Mouse (Mus musculus) limb, embryonic 13.5 days (tissue): ENCODE results near the gene Pkd2l1. TPM values are rescaled to one million over a fixed set of nuclear protein-coding genes. Genes with fewer than 3 reads are reported as not detected.
"Not testable (repeated sequence)": the region's sequence is repeated elsewhere in the genome, so short reads cannot be mapped to it uniquely, and the experiment has no call there.

Experiments used
- ATAC-seq: fragments of 200-750 bp; cut with Nextera tagmentation; 2 replicates; pipeline ENCODE4 v1.8.0; 2017; ENCODE audit warnings: low read depth, moderate number of reproducible peaks, moderate TSS enrichment; ENCODE audit not compliant: low FRiP score
- H3K27ac ChIP-seq: fragments of 300-500 bp; sonication (generic); 2 replicates; pipeline ENCODE4 v1.5.1; 2015; ENCODE audit warnings: inconsistent platforms, mild to moderate bottlenecking, moderate library complexity
- H3K27me3 ChIP-seq: fragments of 300-500 bp; sonication (generic); 2 replicates; pipeline ENCODE4 v1.6.1; 2015; ENCODE audit warnings: mild to moderate bottlenecking, inconsistent platforms
- H3K36me3 ChIP-seq: fragments of 300-500 bp; sonication (generic); 2 replicates; pipeline ENCODE4 v1.6.1; 2015; ENCODE audit warnings: inconsistent platforms, mild to moderate bottlenecking, moderate library complexity
- H3K4me1 ChIP-seq: fragments of 300-500 bp; sonication (generic); 2 replicates; pipeline ENCODE4 v1.6.1; 2015; ENCODE audit warnings: inconsistent platforms
- H3K4me2 ChIP-seq: fragments of 300-500 bp; sonication (generic); replicated peaks from 2 replicates; pipeline ENCODE4 v1.6.1; 2015; ENCODE audit warnings: inconsistent platforms, mild to moderate bottlenecking, moderate library complexity
- H3K4me3 ChIP-seq: fragments of 300-500 bp; sonication (generic); 2 replicates; pipeline ENCODE4 v1.5.1; 2015; ENCODE audit warnings: moderate library complexity, mild to moderate bottlenecking, inconsistent platforms
- H3K9ac ChIP-seq: fragments of 300-500 bp; sonication (generic); 2 replicates; pipeline ENCODE4 v1.6.1; 2015; ENCODE audit warnings: mild to moderate bottlenecking, inconsistent platforms
- H3K9me3 ChIP-seq: fragments of 300-500 bp; sonication (generic); 2 replicates; pipeline ENCODE4 v1.6.1; 2016; ENCODE audit warnings: inconsistent platforms
- WGBS: fragments of 180-500 bp; shearing (Covaris S2); methylation state at CpG from one replicate; pipeline ENCODE4 v1.1.7; 2015; 5-methylcytosine and 5-hydroxymethylcytosine counted together
- polyA plus RNA-seq: library from polyadenylated mRNA; unstranded; fragments of >200 nt; fragmentation: Nextera tagmentation; extraction: Ambion mirVana; gene quantifications from 2 replicates; pipeline ENCODE4 v1.2.1, GENCODE M21; 2015

Pkd2l1 gene
- polyA plus RNA-seq, 1 experiment from 2014 or later = not detected

- WGBS = 95% methylated on average over 7 of the region's 7 CpGs
- no peak overlapping the region for H3K9ac ChIP-seq
- no peak overlapping the region for H3K4me3 ChIP-seq
- peaks cover 84% of the 10 kb centered on the region for H3K36me3 ChIP-seq
- H3K4me2 ChIP-seq = no peak overlapping the region
- H3K27me3 ChIP-seq = no peaks in the 10 kb centered on the region
- H3K4me1 ChIP-seq = no peaks in the 10 kb centered on the region
- no peak for ATAC-seq
- H3K27ac ChIP-seq = no peak overlapping the region
- H3K9me3 ChIP-seq = no peaks in the 10 kb centered on the region
Measured at GRCm38 (mm10) chr19:44121137-44121536, 71.1 kb downstream of the Pkd2l1 start.

DNA sequence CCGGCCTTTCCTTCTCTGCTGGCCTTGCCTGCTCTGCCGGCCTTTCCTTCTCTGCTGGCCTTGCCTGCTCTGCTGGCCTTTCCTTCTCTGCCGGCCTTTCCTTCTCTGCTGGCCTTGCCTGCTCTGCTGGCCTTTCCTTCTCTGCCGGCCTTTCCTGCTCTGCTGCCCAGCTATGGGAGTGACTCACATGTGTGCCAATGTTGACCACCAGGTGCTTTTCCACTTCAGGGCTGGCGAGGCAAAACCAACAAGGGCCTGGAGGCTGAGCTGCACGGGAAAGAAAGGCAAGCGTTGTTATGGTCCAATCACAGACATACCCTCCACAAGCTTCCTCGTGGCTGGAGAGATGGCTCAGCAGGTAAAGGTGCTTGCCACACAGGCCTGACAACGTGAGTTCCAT lies 71.6 kb downstream of the Pkd2l1 start:
- not testable (repeated sequence) for H3K4me1 ChIP-seq, H3K27ac ChIP-seq, H3K9ac ChIP-seq, H3K4me2 ChIP-seq, ATAC-seq, H3K4me3 ChIP-seq, H3K9me3 ChIP-seq, H3K27me3 ChIP-seq
- peaks cover 84% of the 10 kb centered on the region for H3K36me3 ChIP-seq
- WGBS = 88% methylated on average over 8 of the region's 9 CpGs

GRCm38 (mm10) chr19:44117793-44118192 lies 74.4 kb downstream of the Pkd2l1 start:
- Histone ChIP-seq H3K9ac (no peak overlapping the region), H3K4me1 (no peaks in the 10 kb centered on the region)

GRCm38 (mm10) chr19:44111706-44112105 lies 80.5 kb downstream of the Pkd2l1 start:
- Histone ChIP-seq H3K36me3 (peaks cover 58% of the 10 kb centered on the region), H3K4me1 (peaks cover 5% of the 10 kb centered on the region), H3K27ac (no peak overlapping the region), H3K27me3 (no peaks in the 10 kb centered on the region), H3K4me3 (no peak overlapping the region), H3K4me2 (no peak overlapping the region), H3K9ac (no peak overlapping the region), H3K9me3 (no peaks in the 10 kb centered on the region)
- ATAC-seq = no peak
- WGBS = 67% methylated on average over 7 of the region's 7 CpGs

More at GRCm38 (mm10) chr19:44117793-44118192, 74.4 kb downstream of the Pkd2l1 start:
- no peak overlapping the region for H3K27ac ChIP-seq
- peaks cover 81% of the 10 kb centered on the region for H3K36me3 ChIP-seq
- ATAC-seq = no peak
- H3K27me3 ChIP-seq = no peaks in the 10 kb centered on the region
- H3K4me2 ChIP-seq = no peak overlapping the region
- no peaks in the 10 kb centered on the region for H3K9me3 ChIP-seq
- H3K4me3 ChIP-seq = no peak overlapping the region

GRCm38 (mm10) chr19:44110356-44110755 lies 81.9 kb downstream of the Pkd2l1 start:
- no peak for ATAC-seq
- WGBS = 86% methylated on average over 9 of the region's 9 CpGs
- Histone ChIP-seq H3K4me2 (no peak overlapping the region), H3K27me3 (no peaks in the 10 kb centered on the region), H3K4me1 (peaks cover 18% of the 10 kb centered on the region), H3K27ac (no peak overlapping the region), H3K36me3 (peaks cover 51% of the 10 kb centered on the region), H3K9ac (no peak overlapping the region), H3K9me3 (no peaks in the 10 kb centered on the region), H3K4me3 (no peak overlapping the region)

GRCm38 (mm10) chr19:44108996-44109395 lies 83.2 kb downstream of the Pkd2l1 start:
- H3K4me2 ChIP-seq = no peak overlapping the region
- H3K9ac ChIP-seq = no peak overlapping the region
- ATAC-seq = no peak
- no peaks in the 10 kb centered on the region for H3K9me3 ChIP-seq
- peaks cover 18% of the 10 kb centered on the region for H3K4me1 ChIP-seq
- H3K27ac ChIP-seq = no peak overlapping the region
- H3K36me3 ChIP-seq = peaks cover 39% of the 10 kb centered on the region
- no peaks in the 10 kb centered on the region for H3K27me3 ChIP-seq
- no peak overlapping the region for H3K4me3 ChIP-seq

DNA sequence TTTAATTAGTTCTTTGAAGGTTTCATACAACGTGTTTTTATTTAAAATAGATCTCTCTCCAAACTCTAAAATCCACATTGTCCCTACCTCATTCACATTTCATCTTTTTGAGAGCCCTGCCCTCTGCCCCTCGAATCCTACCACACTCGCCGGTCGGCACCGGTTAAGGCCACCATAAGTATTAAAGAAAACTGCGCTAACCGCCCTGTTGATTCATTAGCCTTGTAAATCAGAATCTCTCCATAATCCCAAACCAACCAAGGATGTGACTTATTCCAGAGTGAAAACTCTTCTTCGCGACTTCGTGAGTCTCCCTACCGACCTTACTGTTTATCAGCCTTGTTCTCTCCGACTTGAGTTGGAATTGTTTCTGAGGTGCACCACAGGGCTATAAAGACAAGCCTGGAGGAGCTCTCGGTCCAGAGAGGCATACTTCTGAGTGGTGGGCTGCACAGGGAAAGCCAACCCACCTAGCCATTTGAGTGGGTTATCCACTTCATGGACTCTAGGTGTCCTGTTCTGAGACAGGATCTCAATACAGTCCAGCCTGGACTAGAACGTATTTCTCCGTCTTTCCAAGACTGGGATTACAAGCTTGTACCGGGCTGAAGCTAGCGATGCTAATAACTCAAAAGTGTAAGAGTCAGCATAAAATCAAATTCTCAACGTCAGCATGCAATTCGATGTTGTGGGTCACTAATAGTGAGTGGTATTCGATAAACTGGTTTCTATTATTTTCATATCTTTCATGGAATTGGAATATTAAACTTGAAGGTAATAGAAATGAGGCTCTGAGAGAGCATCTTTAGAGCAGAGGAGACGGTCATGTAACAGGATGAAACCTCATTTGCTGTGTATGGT lies 84.4 kb downstream of the Pkd2l1 start:
- WGBS = 28% methylated on average over 22 of the region's 22 CpGs
- Histone ChIP-seq H3K4me3 (peak overlapping the region; percentile 91), H3K4me1 (peaks cover 18% of the 10 kb centered on the region), H3K27me3 (no peaks in the 10 kb centered on the region), H3K27ac (0 out of 2 replicates have a peak overlapping the region, but pooled peaks have one; percentile 8), H3K4me2 (peak overlapping the region; percentile 94), H3K36me3 (peaks cover 30% of the 10 kb centered on the region), H3K9ac (peak overlapping the region; percentile 96), H3K9me3 (no peaks in the 10 kb centered on the region)
- ATAC-seq = peak; percentile 25; the same call in 1 of the 2 replicates

- Histone ChIP-seq H3K36me3 (peaks cover 27% of the 10 kb centered on the region), H3K27ac (0 out of 2 replicates have a peak within 1 kb of the TSS, but pooled peaks have one; percentile 28), H3K4me3 (peak within 1 kb of the TSS; percentile 91), H3K4me1 (peaks cover 18% of the 10 kb centered on the region), H3K4me2 (peak within 1 kb of the TSS; percentile 94), H3K9ac (peak within 1 kb of the TSS; percentile 96), H3K9me3 (no peaks in the 10 kb centered on the region), H3K27me3 (no peaks in the 10 kb centered on the region)
- peak; percentile 98 for ATAC-seq
- under 1% methylated on average over 66 of the region's 67 CpGs for WGBS
Measured at GRCm38 (mm10) chr19:44106831-44107660, 85.2 kb downstream of the Pkd2l1 start, which contains the start of gene Chuk. Gene Chuk, minus strand, starts transcription at chr19:44107480.

DNA sequence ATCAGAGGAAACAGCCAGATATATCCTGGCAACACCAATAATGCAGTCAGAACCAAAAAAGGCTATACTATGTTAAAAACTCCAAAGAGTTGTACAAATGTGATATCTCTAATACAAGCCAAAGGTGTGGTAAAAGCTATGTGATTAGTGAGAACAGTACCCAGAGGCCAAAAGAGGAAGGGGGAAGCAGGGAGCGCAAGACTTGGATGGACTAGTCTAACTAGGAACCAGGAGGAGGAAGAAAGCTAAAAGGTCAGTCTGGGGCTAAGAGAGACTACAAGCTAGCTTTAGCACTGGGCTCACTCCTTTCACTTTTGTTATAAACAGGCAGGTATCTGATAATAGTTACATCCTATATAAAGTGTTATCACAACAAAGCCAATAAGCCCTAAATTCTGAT lies 87.8 kb downstream of the Pkd2l1 start:
- H3K9ac ChIP-seq = no peak overlapping the region
- no peak overlapping the region for H3K4me2 ChIP-seq
- no peaks in the 10 kb centered on the region for H3K27me3 ChIP-seq
- WGBS = 92% methylated on average over 1 of the region's 1 CpGs
- no peaks in the 10 kb centered on the region for H3K9me3 ChIP-seq
- H3K4me1 ChIP-seq = peaks cover 18% of the 10 kb centered on the region
- no peak for ATAC-seq
- H3K36me3 ChIP-seq = peaks cover 19% of the 10 kb centered on the region
- no peak overlapping the region for H3K27ac ChIP-seq
- no peak overlapping the region for H3K4me3 ChIP-seq

- H3K27me3 ChIP-seq = no peaks in the 10 kb centered on the region
- H3K9me3 ChIP-seq = no peaks in the 10 kb centered on the region
- 89% methylated on average over 3 of the region's 3 CpGs for WGBS
- H3K4me1 ChIP-seq = peaks cover 17% of the 10 kb centered on the region
- H3K9ac ChIP-seq = no peak overlapping the region
- no peak overlapping the region for H3K4me3 ChIP-seq
- no peak overlapping the region for H3K4me2 ChIP-seq
- H3K27ac ChIP-seq = no peak overlapping the region
- peaks cover 26% of the 10 kb centered on the region for H3K36me3 ChIP-seq
- ATAC-seq = no peak
Measured at GRCm38 (mm10) chr19:44103001-44103400, 89.2 kb downstream of the Pkd2l1 start.

DNA sequence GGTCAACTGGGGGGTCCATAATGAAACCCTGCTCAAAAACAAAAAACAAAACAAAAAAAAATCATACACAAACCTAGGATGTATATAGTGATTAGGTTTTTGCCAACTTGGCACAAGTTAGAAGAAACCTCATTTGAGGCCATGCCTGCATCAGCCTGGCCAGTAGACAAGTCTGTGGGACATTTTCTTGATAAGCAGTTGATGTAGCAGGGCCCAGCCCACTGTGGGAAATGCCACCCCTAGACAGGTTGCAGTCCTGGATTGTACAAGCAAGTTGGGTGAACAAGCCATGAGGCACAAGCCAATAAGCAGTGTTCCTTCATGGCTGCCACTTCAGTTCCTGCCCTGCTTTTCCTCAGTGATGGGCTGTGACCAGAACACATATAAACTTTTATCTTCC lies 91.4 kb downstream of the Pkd2l1 start:
- H3K36me3 ChIP-seq = peaks cover 46% of the 10 kb centered on the region

More for the DNA sequence above, 91.4 kb downstream of the Pkd2l1 start:
- H3K4me3 ChIP-seq = no peak overlapping the region
- no peaks in the 10 kb centered on the region for H3K9me3 ChIP-seq
- H3K9ac ChIP-seq = no peak overlapping the region
- no peaks in the 10 kb centered on the region for H3K27me3 ChIP-seq
- no peak overlapping the region for H3K4me2 ChIP-seq
- no peak overlapping the region for H3K27ac ChIP-seq
- H3K4me1 ChIP-seq = peaks cover 5% of the 10 kb centered on the region
- no peak for ATAC-seq
